Mouse (Mus musculus) large intestine, adult 2 months (tissue): ENCODE measurements around the gene Xrra1. TPM values are rescaled to one million over a fixed set of nuclear protein-coding genes. Genes with fewer than 3 reads are reported as not detected.
A peak's percentile ranks its signal among the peaks of the same experiment; 100 is the strongest.

ENCODE experiments used
- DNase-seq: peaks from one replicate; pipeline ENCODE4 v3.0.0-alpha.2; 2012; ENCODE audit warnings: low read depth, low spot score
- WGBS: fragments of 180-500 bp; shearing (Covaris S2); methylation state at CpG from one replicate; pipeline ENCODE4 v1.1.7; 2018; 5-methylcytosine and 5-hydroxymethylcytosine counted together
- polyA plus RNA-seq: library from polyadenylated mRNA; depleted of rRNA; stranded (reverse); fragments of >200 nt; gene quantifications from 2 replicates; pipeline ENCODE4 v1.2.3, GENCODE M21; 2012

Xrra1 gene
- polyA plus RNA-seq, 1 experiment: 0.21 TPM

- DNase-seq: no peak
- WGBS: 74% methylated on average over 8 of the region's 8 CpGs
Observed at GRCm38 (mm10) chr7:99845533-99846236, 13.2 kb upstream of the Xrra1 start.

DNA sequence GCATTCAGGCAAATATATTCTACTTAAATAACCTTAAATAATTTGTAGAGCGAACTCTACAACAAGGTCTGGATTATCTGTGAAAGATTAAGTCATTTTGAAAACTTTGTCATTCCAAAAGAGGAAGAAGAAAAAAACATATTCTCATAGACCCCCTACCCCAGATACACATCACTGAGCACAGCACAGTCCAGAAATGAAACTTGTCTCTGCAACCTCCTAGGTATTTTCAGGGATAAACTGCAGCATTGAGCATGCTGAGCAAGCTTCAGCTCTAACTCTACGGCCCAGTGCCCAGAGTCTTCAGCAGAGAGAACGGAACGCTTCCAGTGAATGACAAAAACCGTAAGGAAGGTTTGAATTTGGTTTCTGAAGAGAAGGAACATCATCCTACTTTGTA lies 8.4 kb upstream of the Xrra1 start:
- no peak for DNase-seq
- WGBS: 92% methylated on average over 5 of the region's 5 CpGs

DNA sequence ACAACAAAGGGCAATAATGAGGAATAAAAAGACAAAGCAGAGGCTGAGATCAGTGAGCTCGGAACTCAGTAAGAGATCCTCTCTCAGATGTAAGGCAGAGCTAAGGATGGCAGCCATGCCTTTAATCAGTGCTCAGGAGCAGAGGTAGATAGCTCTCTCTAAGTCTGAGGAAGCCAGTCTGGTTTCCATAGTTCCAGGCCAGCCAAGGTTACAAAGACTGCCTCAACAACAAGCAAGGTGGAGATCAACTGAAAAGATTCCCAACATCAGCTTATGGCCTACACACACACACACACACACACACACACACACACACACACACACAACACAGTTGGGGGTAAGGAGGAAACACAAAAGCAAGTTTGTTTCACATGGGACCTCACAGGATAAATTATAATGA lies 7.8 kb upstream of the Xrra1 start:
- 54% methylated on average over 1 of the region's 1 CpGs for WGBS
- no peak for DNase-seq

DNA sequence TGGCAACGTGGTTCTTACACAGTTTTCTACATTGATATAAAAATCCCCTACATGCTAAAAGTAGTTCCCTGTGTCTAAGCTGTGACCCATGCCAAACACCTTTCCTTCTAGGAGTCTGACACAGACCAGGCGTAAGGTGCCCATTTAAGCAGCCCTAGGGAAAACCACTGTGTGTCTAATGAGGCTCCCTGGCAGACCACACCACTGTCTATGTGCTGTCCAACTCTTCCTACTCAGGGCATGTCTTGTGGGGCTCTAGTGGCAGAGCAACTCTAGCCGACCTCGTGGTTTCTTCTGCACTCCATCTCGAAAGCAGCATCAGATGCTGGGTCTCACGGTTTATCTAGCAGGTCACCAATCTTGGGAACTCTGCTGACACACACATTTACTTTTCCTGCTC lies 7.3 kb upstream of the Xrra1 start:
- 79% methylated on average over 6 of the region's 6 CpGs for WGBS
- no peak for DNase-seq

- 81% methylated on average over 7 of the region's 7 CpGs for WGBS
- DNase-seq: no peak
Observed at GRCm38 (mm10) chr7:99853350-99853749, 5.6 kb upstream of the Xrra1 start.

DNA sequence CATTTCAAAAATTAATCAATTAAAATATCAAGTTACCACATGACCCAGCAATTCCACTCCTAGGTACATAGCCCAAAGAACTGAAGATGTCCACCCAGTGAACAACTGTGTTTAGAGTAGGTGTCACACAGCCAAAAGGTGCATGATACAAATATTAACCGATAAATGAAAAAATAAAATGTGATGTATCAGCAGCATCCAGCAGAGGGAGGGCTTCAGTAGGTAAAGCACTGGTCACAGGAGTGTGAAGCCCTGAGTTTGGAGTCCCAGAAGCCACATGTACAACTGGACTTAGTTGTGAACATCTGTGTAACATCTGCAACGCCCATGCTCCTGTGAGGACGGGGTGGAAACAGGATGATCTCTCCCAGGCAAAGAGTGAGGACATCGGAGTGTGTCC lies 4.6 kb upstream of the Xrra1 start:
- 83% methylated on average over 4 of the region's 4 CpGs for WGBS
- no peak for DNase-seq

GRCm38 (mm10) chr7:99856266-99856861 lies 2.6 kb upstream of the Xrra1 start:
- WGBS: 79% methylated on average over 14 of the region's 14 CpGs
- DNase-seq: no peak

- no peak for DNase-seq
- WGBS: under 1% methylated on average over 19 of the region's 19 CpGs
Observed at GRCm38 (mm10) chr7:99858175-99858812, 622 bp upstream of the Xrra1 start.

- 46% methylated on average over 7 of the region's 7 CpGs for WGBS
- DNase-seq: no peak
Observed at GRCm38 (mm10) chr7:99863362-99863761, 4.4 kb downstream of the Xrra1 start, which contains the start of gene Spcs2. TSS of gene Spcs2 (minus strand) at chr7:99863462.

DNA sequence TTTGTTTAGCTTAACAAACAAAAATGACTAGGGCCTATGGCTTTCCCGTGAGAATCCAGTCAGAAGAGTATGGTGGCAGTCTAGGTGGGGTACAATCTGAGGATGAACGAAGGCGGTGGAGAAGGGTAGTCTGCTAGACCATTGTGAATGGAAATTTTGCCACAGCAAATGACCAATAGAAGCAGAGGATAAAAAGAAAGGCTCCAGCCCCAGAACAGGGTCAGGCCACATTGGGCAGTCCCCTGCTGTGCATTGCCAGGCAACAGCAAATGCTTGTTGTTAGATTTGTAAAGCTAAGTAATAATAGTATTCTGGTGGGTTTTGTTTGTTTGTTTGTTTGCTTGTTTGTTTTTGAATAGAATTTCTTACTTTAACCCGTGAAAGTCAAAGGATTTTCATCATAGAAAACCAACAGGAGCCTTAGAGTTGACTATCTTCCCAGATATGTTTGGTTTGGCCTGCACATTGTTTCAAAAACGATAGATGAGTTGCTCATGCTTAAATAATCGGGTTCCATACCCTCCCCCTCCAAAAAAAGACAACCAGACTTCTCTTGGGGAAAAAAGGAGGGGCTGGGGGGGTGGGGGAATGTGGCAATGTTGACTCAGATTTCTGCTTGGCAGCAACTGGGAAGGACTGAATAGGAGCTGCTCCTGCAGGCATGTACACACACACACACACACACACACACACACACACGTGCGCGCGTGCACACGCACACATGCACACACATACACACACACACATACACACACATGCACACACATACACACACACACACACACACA lies 5.5 kb downstream of the Xrra1 start:
- no peak for DNase-seq
- WGBS: 64% methylated on average over 11 of the region's 11 CpGs

- DNase-seq: no peak
- WGBS: 50% methylated on average over 3 of the region's 3 CpGs
Observed at GRCm38 (mm10) chr7:99865219-99865618, 6.3 kb downstream of the Xrra1 start.

GRCm38 (mm10) chr7:99869296-99869695 lies 10.4 kb downstream of the Xrra1 start:
- DNase-seq: no peak
- WGBS: 55% methylated on average over 4 of the region's 4 CpGs

- DNase-seq: no peak
- 77% methylated on average over 6 of the region's 6 CpGs for WGBS
Observed at GRCm38 (mm10) chr7:99873965-99874364, 15.0 kb downstream of the Xrra1 start.

DNA sequence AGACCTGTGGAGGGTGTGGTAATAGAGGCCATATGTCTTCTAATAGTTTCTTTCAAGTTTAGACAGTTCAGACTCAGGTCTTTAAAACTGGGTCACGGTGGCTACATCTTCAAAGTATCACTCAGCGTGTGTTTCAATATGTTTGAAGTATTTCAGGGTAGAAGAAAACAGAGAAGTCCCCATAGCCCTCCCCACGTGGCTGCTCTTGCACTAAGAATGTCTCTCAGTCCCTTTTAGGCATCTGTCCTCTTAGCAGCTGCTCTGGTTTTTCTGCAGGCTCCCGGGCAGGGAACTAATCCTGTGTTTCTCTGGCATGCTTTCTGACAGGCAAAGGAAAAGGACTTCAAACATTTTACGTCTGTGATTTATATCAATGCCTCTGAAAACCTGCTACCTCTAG lies 17.0 kb downstream of the Xrra1 start:
- no peak for DNase-seq
- 45% methylated on average over 5 of the region's 5 CpGs for WGBS

DNA sequence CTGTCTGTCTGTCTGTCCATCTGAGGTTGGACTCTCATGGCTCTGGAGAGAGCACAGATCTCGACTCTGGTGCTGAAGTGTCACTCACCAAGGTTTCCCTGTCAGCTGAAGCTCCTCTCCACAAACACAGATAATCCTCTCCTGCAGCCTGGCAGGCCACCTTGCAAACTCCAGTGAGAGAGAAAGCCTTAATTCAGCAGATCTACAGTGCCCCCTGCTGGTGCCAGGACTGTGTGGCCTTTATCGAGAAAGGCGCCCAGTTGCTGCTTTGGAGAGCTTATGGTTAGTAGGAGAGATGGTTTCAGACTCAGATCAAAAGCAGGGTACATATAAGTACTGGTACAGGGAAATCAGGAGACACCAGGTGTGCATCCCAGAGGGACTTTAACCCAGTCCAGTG lies 17.4 kb downstream of the Xrra1 start:
- WGBS: 4% methylated on average over 3 of the region's 3 CpGs
- peak; percentile 67 for DNase-seq

- no peak for DNase-seq
- 77% methylated on average over 2 of the region's 2 CpGs for WGBS
Observed at GRCm38 (mm10) chr7:99878254-99878653, 19.3 kb downstream of the Xrra1 start.

- WGBS: 63% methylated on average over 2 of the region's 2 CpGs
- no peak for DNase-seq
Observed at GRCm38 (mm10) chr7:99887230-99887735, 28.4 kb downstream of the Xrra1 start.

GRCm38 (mm10) chr7:99887743-99888142 lies 28.8 kb downstream of the Xrra1 start:
- no peak for DNase-seq

DNA sequence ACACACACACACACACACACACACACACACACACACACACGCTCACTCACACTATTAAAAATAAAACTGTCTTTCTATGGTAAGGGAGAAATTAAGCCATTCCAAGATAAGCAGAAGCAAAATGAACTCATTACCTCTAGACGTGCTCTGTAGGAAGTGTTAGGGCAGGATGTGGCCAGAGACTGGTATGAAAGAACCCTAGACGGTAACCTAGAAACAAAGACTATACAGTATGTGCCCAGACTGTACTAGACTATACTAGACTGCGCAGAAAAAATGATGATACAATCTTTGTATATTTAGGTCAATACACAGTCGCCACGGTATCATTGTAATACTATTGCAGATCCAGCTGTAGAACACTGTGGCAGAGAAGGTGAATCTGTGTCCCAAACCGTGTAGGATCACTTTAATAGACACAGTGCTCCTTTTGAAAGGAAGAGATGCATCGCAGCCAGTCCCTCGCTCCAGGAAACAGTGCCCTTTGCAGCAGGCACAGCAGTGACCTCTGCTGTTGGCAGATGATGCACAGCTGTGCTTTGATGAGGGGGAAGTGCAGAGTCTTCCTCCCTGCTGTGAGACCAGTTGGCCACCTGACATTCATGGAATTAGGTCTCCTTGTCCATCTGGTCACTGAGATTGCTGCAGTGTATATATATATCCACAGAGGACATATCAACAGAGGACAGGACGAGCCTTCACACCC lies 30.4 kb downstream of the Xrra1 start:
- 42% methylated on average over 10 of the region's 10 CpGs for WGBS
- DNase-seq: no peak
